21 mouse cellular contexts compared by ENCODE assay signal in the genomic region with DNA sequence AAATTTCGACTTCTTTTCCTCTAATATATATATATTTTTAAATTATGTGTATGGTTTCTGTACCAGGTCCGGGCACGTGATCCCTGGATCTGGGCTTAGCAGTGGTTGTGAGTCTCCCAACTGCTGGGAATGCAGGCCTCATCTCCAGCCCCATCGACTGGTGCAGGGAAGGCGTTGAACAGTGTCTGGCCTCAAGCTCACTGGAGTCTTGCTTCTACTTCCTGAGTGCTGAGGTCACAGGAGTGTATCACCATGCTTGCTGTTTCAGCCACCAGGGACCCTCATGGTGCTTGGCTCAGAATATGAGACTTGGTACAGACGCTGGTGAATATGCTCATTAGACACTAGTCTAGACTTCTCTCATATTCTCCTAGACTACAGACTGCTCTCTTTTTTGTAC.
"Had no signal": no experiment of that assay in that cellular context is flagged by ENCODE, and none has a peak within 500 bp of the region (broad histone marks: within the 10 kb centered on the region; RNA-seq: fewer than 3 reads in every experiment).

No protein-coding gene starts in this region.

- H3K4me2 ChIP-seq: limb, embryonic 12.5 days; limb, embryonic 15.5 days; liver, embryonic 11.5 days; lung, embryonic 14.5 days; midbrain, embryonic 12.5 days; midbrain, embryonic 15.5 days; neural tube, embryonic 12.5 days; neural tube, embryonic 15.5 days had no signal

- H3K4me3 ChIP-seq: limb, embryonic 12.5 days; limb, embryonic 15.5 days; midbrain, embryonic 12.5 days; midbrain, embryonic 15.5 days; neural tube, embryonic 12.5 days; neural tube, embryonic 15.5 days had no signal

- H3K36me3 ChIP-seq: midbrain, embryonic 15.5 days had no signal

- ATAC-seq: liver, postnatal 0 days; lung, postnatal 0 days; midbrain, embryonic 15.5 days had no signal

- H3K27ac ChIP-seq: kidney, postnatal 0 days; limb, embryonic 12.5 days; limb, embryonic 15.5 days; liver, embryonic 14.5 days; macrophage; midbrain, embryonic 12.5 days; midbrain, embryonic 15.5 days; neural tube, embryonic 12.5 days; neural tube, embryonic 15.5 days; stomach, postnatal 0 days had no signal

- H3K9ac ChIP-seq: limb, embryonic 12.5 days; limb, embryonic 15.5 days; liver, embryonic 14.5 days; liver, postnatal 0 days; lung, embryonic 14.5 days; midbrain, embryonic 12.5 days; midbrain, embryonic 15.5 days; neural tube, embryonic 12.5 days; neural tube, embryonic 15.5 days had no signal

- H3K27me3 ChIP-seq: limb, embryonic 12.5 days; limb, embryonic 15.5 days; midbrain, embryonic 12.5 days; midbrain, embryonic 15.5 days; neural tube, embryonic 12.5 days; neural tube, embryonic 15.5 days had no signal

- H3K9me3 ChIP-seq: limb, embryonic 12.5 days; limb, embryonic 15.5 days; midbrain, embryonic 12.5 days; midbrain, embryonic 15.5 days; neural tube, embryonic 12.5 days; neural tube, embryonic 15.5 days had no signal

- DNase-seq: kidney, postnatal 25 days; left cerebral cortex, postnatal 4 days; liver, postnatal 0 days; lung, embryonic 14.5 days; right cerebral cortex, adult 18-20 months; right cerebral cortex, postnatal 14 days; right cerebral cortex, postnatal 4 days; thymus, adult 18-20 months; thymus, postnatal 14 days had no signal
